Mouse (Mus musculus): ENCODE results near the gene 4930474N05Rik.

The 4930474N05Rik gene

GRCm38 (mm10) chr14:36094617-36095016 is at the start of gene 4930474N05Rik:
Gene 4930474N05Rik, plus strand, starts transcription at chr14:36094917.
- no peak for DNase-seq

- DNase-seq: peak; percentile 46
Measured at GRCm38 (mm10) chr14:36048746-36049391, 45.8 kb upstream of the 4930474N05Rik start.

GRCm38 (mm10) chr14:36053281-36053680 is 41.4 kb upstream of the 4930474N05Rik start:
- DNase-seq: no peak

GRCm38 (mm10) chr14:36098528-36098927 is 3.8 kb downstream of the 4930474N05Rik start:
- no peak for DNase-seq

GRCm38 (mm10) chr14:36099647-36100046 is 4.9 kb downstream of the 4930474N05Rik start:
- no peak for DNase-seq

- DNase-seq: no peak
Measured at GRCm38 (mm10) chr14:36100731-36101130, 6.0 kb downstream of the 4930474N05Rik start.

GRCm38 (mm10) chr14:36114481-36114880 is 19.8 kb downstream of the 4930474N05Rik start:
- no peak for DNase-seq

- no peak for DNase-seq
Measured at GRCm38 (mm10) chr14:36123775-36124335, 29.1 kb downstream of the 4930474N05Rik start.

GRCm38 (mm10) chr14:36135749-36136148 is 41.0 kb downstream of the 4930474N05Rik start:
- DNase-seq: no peak

GRCm38 (mm10) chr14:36137696-36138095 is 43.0 kb downstream of the 4930474N05Rik start:
- no peak for DNase-seq

- no peak for DNase-seq
Measured at GRCm38 (mm10) chr14:36145261-36145660, 50.5 kb downstream of the 4930474N05Rik start.
